Mouse (Mus musculus): ENCODE measurements at regions not wholly inside any gene's neighbourhood (a gene's known extent, or its start where the extent isn't known, plus 50 kb on each side); places are given as distances from the start of the nearest gene placed in this dataset.

DNA sequence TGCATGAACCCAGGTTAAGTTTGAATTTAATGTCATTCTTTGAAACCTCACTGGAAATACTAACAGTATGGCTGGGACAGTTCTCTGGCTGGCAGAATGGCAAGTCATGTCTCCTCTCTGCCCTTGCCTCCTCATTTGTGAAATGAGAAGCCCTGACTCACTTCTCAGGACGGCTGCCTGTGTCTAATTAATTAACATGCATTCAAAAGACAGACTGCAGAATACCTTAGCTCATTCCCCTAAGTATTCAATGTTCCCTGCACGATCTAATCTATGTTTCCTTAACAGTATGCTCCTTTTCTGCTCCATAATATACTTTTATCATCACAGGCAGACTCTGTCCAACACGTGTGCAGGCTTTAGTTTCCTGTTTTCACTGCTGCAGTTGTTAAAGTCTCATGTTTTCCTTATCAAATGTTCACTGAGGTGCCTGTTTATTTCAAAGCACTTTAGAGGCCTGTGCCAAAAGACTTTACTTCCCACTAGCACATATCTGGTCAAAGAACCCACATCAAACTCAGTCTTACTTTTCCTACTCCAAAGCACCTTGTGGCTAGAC lies 196.7 kb upstream of the Acvr2a start:
- no peak for DNase-seq (ENCODE audit: inconsistent age in 2 of 2, low spot score in 1 of 2)

GRCm38 (mm10) chr2:48619042-48619441 lies 194.9 kb upstream of the Acvr2a start:
- DNase-seq (ENCODE audit: inconsistent age in 2 of 2, low spot score in 1 of 2) = no peak

GRCm38 (mm10) chr2:48620815-48621214 lies 193.1 kb upstream of the Acvr2a start:
- no peak for DNase-seq (ENCODE audit: inconsistent age in 2 of 2, low spot score in 1 of 2)

- no peak for DNase-seq (ENCODE audit: inconsistent age in 2 of 2, low spot score in 1 of 2)
These were observed 191.6 kb upstream of the Acvr2a start for GRCm38 (mm10) chr2:48622316-48622715.

- peak in 1 of 2 experiments; percentile 33 for DNase-seq (ENCODE audit: inconsistent age in 2 of 2, low spot score in 1 of 2)
These were observed 189.9 kb upstream of the Acvr2a start for GRCm38 (mm10) chr2:48624040-48624439.

DNA sequence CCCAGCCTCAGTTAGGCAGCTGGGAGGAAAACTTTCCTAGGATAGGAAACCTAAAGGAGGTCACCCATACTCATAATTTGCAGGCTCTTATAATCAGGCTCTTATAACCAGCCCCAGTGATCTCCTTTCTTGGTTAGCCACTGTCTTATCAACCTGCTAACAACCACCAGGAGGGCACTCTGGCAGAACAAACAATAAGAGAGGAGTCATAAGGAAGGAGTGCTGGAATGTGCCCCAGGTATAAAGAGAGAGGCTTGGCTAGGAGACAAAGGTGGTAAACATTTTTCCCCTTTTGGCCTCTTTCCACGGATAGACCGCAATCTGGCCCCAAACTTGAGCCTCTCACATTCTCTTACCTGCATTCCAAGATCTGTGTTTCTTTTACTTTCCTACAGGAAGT lies 189.4 kb upstream of the Acvr2a start:
- DNase-seq (ENCODE audit: inconsistent age in 2 of 2, low spot score in 1 of 2) = no peak

DNA sequence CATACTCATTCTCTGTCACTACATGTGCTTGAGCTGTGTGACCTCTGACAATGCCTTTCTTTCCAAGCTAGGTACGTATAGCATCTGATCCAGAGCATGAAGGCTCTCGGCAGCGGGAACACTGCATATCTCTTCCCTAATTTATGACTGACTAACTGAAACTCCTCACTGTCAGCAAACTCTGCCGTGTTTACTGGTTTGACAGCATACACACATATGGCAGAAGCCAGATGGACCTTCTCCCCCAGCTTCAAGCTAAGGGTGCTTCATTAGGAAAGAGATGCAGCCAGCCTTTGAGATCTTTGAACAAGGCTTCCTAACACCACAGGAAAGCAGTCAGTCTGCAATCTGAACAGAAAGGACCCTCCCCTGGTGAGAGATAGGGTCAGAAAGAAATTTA lies 186.9 kb upstream of the Acvr2a start:
- no peak for DNase-seq (ENCODE audit: inconsistent age in 2 of 2, low spot score in 1 of 2)

GRCm38 (mm10) chr2:48629106-48630050 lies 184.5 kb upstream of the Acvr2a start:
- DNase-seq (ENCODE audit: inconsistent age in 2 of 2, low spot score in 1 of 2) = no peak

DNA sequence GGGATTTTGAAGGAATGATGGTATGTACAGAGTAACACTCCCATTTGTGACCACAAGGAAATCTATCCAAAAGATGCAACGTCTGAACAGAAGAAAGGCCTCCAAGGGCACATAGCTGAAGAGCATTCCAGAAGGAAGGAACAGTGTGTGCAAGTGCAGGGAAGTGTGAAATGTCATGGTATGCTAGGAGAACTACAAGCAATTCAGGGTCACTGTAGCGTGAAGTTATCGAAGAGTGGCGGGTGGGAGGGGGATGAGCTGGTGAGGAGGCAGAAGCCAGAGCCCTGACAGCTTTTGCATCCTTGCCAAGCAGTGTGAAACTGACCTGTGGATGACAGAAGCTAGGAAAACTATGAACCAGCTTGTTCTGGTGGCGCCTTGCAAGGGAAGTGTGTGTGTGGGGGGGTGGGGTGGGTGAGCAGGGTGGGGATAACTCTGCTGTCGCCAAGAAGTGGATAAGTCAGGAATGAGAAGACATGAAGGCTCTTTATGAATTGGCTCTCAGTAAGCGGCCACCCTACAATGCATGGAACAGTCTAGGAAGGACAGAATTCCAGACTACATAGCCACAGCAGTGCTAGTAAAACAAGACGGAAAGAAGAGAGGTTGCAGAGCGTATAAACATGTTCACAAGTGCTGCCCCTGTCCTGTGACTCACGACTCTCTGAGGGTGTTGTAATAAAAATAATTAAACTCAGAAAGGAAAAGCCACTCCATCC lies 179.3 kb upstream of the Acvr2a start:
- DNase-seq (ENCODE audit: inconsistent age in 2 of 2, low spot score in 1 of 2) = no peak

DNA sequence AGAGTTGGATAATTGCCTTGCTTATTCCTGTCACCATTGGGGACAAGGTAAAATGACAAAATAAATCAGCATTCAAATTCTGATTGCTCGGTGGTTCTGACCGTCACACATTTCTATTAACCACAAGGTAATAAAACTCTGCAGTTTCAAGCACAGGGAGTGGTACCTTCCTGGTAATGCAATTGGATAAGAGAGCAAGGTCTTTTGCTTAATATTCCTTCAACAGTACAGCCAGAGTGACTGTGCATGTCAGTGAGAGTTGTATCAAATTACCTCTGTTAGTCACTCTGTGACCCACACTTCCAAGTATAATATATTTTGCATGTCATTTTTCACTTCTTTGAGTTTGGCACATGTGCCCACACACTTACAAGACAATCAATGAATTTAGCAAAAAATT lies 177.8 kb upstream of the Acvr2a start:
- DNase-seq (ENCODE audit: inconsistent age in 2 of 2, low spot score in 1 of 2) = peak in 1 of 2 experiments; percentile 44

- DNase-seq (ENCODE audit: inconsistent age in 2 of 2, low spot score in 1 of 2) = no peak
These were observed 169.8 kb upstream of the Acvr2a start for GRCm38 (mm10) chr2:48644114-48644513.

DNA sequence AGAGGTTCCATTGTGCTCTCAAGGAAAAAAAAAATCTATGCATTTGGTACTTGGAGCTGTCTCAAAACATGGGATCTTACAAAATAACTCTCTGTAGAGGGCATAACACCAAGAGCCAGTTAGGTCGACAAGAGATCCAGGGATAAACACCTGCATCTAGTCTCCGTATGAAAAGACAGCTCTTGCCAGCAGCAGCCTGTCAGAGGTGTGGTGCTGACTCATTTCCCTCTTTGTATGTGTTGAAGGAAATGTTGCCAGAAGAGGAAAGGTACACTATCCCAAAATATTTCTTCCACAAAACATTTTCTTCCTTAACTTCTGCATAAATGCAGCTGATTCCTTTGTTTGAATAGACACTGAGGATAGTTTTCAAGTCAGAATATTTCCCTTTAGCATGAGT lies 163.6 kb upstream of the Acvr2a start:
- DNase-seq (ENCODE audit: inconsistent age in 2 of 2, low spot score in 1 of 2) = no peak

- DNase-seq (ENCODE audit: inconsistent age in 2 of 2, low spot score in 1 of 2) = no peak
These were observed 152.7 kb upstream of the Acvr2a start for GRCm38 (mm10) chr2:48661222-48661621.

DNA sequence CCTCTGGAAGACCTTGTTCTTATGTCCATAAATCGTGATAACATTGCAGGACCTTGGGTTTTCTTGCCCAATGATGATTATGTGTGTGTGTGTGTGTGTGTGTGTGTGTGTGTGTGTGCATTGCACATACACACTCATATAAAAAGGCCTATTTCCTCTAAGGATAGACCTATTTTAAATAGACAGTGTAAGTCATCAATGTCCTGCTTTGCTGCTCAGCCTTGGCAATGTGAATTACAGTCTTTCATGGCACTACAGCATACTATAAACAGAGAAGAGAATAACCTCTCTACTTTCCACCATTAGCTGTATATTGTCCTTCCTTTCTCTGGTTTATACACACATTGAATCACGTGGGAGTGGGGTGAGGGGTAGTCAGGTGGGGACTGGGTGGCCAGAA lies 148.8 kb upstream of the Acvr2a start:
- DNase-seq (ENCODE audit: inconsistent age in 2 of 2, low spot score in 1 of 2) = peak in 1 of 2 experiments; percentile 61

- DNase-seq (ENCODE audit: inconsistent age in 2 of 2, low spot score in 1 of 2) = no peak
These were observed 124.8 kb upstream of the Acvr2a start for GRCm38 (mm10) chr2:48689098-48689497.

DNA sequence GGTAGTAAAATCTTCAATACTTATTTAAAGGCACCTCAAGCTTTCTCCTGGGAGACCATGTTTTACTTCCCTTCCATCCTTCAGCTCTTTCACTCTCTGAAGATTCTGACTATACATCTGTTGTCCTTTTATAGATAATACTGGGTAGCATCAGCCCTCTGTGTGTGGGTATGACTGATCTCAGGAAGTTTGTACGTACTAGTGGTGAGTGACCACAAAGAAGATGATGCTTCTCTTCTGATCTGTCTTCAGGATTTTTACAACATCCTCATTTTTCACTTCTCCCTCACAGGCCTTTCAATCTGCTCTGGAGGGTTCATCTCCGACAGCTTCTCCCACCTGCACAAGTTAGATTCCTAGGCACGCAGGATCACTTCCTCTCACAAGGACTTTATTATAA lies 119.4 kb upstream of the Acvr2a start:
- no peak for DNase-seq (ENCODE audit: inconsistent age in 2 of 2, low spot score in 1 of 2)

- DNase-seq (ENCODE audit: inconsistent age in 2 of 2, low spot score in 1 of 2) = no peak
These were observed 113.0 kb upstream of the Acvr2a start for GRCm38 (mm10) chr2:48700886-48701285.

GRCm38 (mm10) chr2:48705103-48705804 lies 108.7 kb upstream of the Acvr2a start:
- no peak for DNase-seq (ENCODE audit: inconsistent age in 2 of 2, low spot score in 1 of 2)

- DNase-seq (ENCODE audit: inconsistent age in 2 of 2, low spot score in 1 of 2) = no peak
These were observed 108.1 kb upstream of the Acvr2a start for GRCm38 (mm10) chr2:48705805-48706150.

DNA sequence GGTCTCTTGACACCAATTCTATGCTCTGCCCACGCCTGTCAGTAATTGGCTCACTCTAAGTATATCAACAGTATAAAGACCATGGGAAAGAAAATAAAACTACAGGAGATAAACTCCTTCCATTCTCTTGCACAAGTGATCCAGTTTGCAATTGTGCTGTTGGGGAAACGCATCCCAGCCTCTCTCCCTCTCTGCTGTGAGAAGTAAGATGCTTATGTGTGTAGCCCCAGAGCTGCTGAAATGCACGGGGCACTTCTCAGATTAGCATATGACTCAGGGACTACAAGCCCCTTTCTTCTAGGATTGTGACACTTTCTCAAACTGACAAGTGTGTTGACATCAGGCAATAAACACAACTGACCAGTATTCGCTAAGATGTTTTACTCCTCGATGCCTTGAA lies 107.7 kb upstream of the Acvr2a start:
- no peak for DNase-seq (ENCODE audit: inconsistent age in 2 of 2, low spot score in 1 of 2)

DNA sequence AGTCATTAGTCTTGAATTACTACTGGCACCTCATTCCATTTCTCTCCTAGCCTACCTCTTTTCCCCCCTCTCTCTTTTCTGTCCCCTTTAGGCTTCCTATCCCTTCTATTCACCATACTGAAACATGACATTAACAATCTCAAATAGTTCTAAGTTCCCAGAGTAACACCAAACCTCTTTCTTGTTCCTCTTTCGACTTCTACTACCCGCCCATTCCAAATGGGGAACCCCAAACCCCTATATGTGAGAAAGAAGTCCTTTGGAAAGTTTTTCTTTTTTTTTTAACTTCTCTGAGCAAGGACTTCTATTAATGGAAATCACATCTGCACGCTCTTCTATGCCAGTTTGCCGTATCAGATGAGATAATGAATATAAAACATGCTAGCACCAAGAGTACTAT lies 97.7 kb upstream of the Acvr2a start:
- DNase-seq (ENCODE audit: inconsistent age in 2 of 2, low spot score in 1 of 2) = no peak
